Mouse (Mus musculus) telencephalon, adult 2 months (tissue): ENCODE results near the gene Mrpl2.

Source experiments
- DNase-seq: peaks from one replicate; pipeline ENCODE4 v3.0.0-alpha.2; 2011; ENCODE audit warnings: low read depth, low spot score

Mrpl2 gene

GRCm38 (mm10) chr17:46662730-46663129 is 16.7 kb downstream of the Mrpl2 start:
- DNase-seq: no peak

DNA sequence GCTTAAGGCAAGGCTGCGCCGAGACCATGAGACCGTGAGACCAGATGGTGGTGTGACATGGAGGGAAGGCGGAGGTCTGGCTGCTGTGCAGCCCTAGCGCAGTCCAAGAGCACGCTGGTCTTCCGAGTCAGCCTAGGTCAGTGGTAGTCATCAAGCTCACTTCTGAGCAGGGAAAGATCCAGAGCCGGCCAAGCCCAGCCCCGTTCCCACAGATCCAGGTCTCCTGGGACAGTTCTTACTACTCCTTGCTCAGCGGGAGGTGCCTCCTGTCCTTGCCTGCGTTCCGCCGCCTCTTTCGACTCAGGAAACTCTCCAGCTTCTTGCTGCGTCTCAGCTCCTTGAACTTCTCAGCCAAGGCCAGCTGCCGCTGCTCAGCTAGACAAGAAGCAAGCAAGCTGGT is 21.7 kb downstream of the Mrpl2 start:
- DNase-seq: no peak

GRCm38 (mm10) chr17:46669911-46670310 is 23.9 kb downstream of the Mrpl2 start:
- no peak for DNase-seq

DNA sequence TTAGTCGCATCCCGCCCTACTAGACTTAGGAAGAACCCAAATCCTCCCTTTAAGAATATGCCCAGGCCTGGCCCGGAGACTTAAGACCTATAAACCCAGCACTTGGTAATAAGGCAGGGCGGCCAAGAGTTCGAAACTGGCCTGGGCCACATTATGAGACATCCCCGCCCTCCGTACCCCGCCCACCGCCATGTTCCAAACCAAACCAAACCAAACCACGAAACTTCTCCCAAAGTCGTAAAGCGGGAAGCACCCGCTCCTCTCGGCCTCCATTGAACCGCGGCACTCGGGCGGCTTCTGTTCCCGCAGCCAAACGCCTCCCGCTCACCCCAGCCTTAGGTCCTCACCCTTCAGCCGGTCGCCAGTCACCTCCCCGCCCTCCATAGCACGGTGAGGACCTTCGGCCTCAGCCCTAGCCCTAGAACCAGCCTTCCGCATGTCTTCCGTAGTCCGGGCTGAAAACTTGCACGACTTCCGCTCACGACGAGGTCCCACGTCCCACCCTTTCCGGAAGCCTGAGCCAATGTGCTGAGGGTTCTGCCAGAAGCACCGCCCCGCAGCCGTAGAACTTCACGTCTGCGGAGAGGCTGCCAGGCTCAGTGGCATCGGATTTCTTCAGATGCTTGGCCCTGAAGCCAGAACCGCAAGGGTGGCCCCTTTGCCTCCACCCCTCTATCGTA is 28.0 kb downstream of the Mrpl2 start, which contains the start of gene Rrp36:
Gene Rrp36 (minus strand): TSS at position 503 of the 680 bp plus-strand sequence.
- peak; percentile 88 for DNase-seq

GRCm38 (mm10) chr17:46674530-46675283 is 28.7 kb downstream of the Mrpl2 start:
- DNase-seq: no peak

- DNase-seq: no peak
Observed at GRCm38 (mm10) chr17:46678416-46678815, 32.4 kb downstream of the Mrpl2 start, which contains the start of gene Mea1. Gene Mea1 (plus strand): TSS chr17:46678793.

GRCm38 (mm10) chr17:46678911-46679310 is 32.9 kb downstream of the Mrpl2 start:
- DNase-seq: no peak

DNA sequence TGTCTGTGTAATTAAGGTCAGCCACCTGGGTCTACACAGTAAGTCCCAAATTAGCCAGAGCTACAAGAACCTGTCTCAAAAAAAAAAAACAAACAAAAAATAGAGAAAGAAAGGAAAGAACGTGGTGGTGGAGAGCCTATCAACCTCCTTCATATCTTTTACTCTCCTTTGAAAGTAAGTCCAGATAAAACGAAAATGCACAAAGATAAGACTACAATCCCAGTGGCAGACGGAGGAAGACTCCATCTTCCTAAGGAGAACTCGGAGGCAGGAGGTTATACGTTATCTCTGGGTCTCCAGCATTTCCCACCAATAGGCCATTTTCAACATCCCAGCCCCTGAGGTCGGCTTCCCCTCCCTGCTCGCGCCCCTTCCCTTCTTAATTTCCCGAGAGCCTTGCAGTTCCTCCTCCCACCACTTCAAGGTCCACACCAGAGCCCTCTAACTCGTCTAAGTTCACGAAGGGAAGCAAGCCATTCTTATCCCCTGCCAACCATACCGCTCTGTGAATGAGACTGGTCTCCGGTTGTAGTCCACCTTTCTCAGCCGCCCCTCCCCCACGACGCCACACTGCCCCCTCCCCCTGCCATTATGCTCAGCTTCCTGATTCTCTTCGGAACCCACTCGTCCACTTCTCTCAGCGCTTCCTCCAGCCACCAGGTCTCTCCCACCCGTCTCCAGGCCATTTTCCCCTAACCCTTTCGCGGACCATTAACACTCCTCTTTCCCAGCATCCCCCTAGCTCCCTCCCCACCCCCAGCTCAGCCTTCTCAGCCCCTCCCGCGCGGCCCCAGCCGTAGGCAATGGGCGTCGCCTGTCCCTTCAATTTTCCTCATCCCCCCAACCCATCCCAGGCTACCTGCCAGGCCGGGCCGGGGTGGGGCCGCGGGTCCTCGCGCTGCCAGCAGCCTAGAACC is 34.1 kb downstream of the Mrpl2 start:
- DNase-seq: no peak

DNA sequence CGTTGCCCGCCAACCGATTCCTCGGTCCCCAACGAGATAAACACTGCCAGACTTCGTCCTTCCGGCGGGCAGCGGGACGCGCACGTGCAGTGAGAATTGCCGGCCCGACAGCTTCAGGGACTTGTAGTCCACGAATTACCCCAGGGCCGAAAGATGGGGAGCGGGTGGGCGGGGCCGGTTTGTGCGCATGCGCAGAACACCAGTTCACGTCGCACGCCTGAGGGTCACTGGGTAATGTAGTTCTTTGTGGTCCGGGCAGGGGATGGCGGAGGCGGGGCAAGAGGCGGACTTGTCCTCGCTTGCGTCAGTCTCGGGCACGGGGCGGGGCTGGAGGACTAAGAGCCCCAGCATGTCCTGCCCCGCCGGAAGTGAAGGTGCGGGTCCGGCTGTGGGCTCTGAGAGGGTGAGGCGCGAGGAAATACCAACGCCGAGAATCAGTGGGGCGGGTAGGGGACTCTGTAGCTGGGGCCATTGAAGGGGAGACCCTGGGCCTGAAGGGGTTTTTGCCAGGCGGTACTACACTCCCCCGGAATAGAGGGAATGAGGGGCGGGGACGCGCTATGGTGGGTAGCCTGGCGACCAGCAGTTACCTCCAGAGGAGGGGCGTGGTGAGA is 34.8 kb downstream of the Mrpl2 start, which contains the start of gene Klhdc3:
Gene Klhdc3 (minus strand): TSS at position 155 of the 614 bp plus-strand sequence.
- peak; percentile 99 for DNase-seq

- no peak for DNase-seq
Observed at GRCm38 (mm10) chr17:46681466-46682118, 35.6 kb downstream of the Mrpl2 start.

GRCm38 (mm10) chr17:46682654-46683389 is 36.8 kb downstream of the Mrpl2 start:
- no peak for DNase-seq

- no peak for DNase-seq
Observed at GRCm38 (mm10) chr17:46685913-46686312, 39.9 kb downstream of the Mrpl2 start.

- DNase-seq: no peak
Observed at GRCm38 (mm10) chr17:46690665-46691064, 44.6 kb downstream of the Mrpl2 start.

DNA sequence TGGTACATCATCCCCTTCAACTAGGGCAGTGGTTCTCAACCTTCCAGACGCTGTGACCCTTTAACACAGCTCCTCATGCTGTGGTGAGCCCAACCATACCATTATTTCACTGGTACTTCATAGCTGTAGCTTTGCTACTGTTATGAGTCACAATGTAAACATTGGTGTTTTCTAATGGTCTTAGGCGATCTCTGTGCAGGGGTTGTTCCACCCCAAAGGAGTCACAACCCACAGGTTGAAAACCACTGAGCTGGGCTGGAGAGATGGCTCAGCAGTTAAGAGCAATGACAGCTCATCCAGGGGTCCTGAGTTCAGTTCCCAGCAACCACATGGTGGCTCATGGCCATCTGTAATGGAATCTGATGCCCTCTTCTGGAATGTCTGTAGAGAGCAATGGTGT is 45.4 kb downstream of the Mrpl2 start:
- DNase-seq: no peak

- DNase-seq: no peak
Observed at GRCm38 (mm10) chr17:46694517-46695063, 48.6 kb downstream of the Mrpl2 start.

DNA sequence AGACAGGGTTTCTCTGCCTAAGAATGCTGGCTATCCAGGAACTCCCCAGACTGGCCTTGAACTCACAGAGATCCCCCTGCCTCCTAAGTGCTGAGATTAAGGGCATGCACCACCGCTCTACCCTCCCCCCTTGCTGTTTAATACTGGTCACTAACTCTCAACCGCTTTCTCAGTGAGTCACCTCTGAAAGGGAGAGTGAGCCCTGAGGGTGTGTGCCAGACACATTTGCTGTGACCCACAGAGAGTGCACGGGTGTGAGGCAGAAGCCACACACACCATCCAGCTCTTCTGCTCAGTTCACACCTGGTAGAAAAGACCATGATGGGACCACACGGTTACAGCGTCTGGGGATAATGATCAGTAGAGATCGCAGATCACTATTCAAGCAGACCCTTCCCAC is 52.5 kb downstream of the Mrpl2 start:
- DNase-seq: no peak

GRCm38 (mm10) chr17:46699245-46699644 is 53.2 kb downstream of the Mrpl2 start:
- DNase-seq: no peak
